ENCODE assay signal across 7 mouse cellular contexts in the genomic region with DNA sequence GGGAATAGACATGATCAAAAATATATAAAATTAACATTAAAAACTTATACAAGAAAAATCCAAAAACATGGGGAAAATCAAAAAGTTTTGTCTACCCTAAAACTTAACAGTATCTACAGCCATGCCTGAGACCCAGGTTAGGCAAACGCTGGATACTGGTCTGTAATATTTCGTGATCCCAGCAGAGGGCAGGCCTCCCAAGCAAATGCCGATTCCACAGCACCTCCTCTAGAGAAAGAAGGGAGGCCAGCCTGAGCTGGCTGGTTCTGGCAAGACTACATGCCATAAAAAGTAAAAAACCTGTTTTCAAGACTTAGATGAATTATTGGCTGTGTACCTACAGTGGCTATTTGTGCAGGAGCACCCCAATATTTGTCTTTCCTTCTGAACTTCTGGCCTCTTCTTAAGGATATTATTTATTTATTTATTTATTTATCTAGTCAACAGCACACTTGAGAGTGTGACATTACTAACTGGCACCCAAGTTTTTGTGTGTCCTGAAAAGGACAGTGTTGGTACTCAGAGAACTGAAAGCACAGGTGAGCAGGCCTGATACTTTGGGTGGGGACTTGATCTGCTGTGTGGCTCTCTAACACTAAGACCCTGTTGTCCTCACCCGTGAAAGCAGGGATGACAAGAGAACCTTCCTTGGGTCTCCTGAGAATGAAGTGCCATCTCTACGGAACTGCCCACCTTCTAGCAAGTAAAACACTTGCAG.
DNase-seq lines count a peak whose midpoint lies in the region; ATAC-seq and TF ChIP-seq lines count a peak whose summit lies in the region.

No protein-coding gene starts in this region.

- no peak for TF ChIP-seq POLR2A in spleen, adult 2 months (IDR thresholded peaks at IDR 0.05; ENCODE audit: low read depth, low read length)

- H3K27ac ChIP-seq in embryonic facial prominence, embryonic 10.5 days (replicated peaks): no peak overlapping the region
- no peak overlapping the region for H3K27ac ChIP-seq in limb, embryonic 12.5 days
- no peak overlapping the region for H3K27ac ChIP-seq in midbrain, embryonic 16.5 days (ENCODE audit: low read length)
- no peak overlapping the region for H3K27ac ChIP-seq in spleen, adult 2 months (ENCODE audit: insufficient read depth, low read length)

- peak; percentile 85 for ATAC-seq in limb, embryonic 12.5 days (ENCODE audit: insufficient number of reproducible peaks, insufficient read depth, low FRiP score, low TSS enrichment, low read depth)
- peak; percentile 96 for ATAC-seq in midbrain, embryonic 16.5 days

- peaks cover 8% of the 10 kb centered on the region for H3K4me1 ChIP-seq in embryonic facial prominence, embryonic 10.5 days
- H3K4me1 ChIP-seq in limb, embryonic 12.5 days (replicated peaks): peaks cover 9% of the 10 kb centered on the region; the same call in 1 of the 2 replicates
- no peaks in the 10 kb centered on the region for H3K4me1 ChIP-seq in midbrain, embryonic 16.5 days (ENCODE audit: control insufficient read depth, insufficient read depth, low read length)
- no peaks in the 10 kb centered on the region for H3K4me1 ChIP-seq in spleen, adult 2 months (ENCODE audit: control insufficient read depth, insufficient read depth, insufficient read length)

- H3K4me3 ChIP-seq in embryonic facial prominence, embryonic 10.5 days: no peak overlapping the region
- H3K4me3 ChIP-seq in limb, embryonic 12.5 days (replicated peaks): no peak overlapping the region
- no peak overlapping the region for H3K4me3 ChIP-seq in midbrain, embryonic 16.5 days (ENCODE audit: low read depth, low read length)
- H3K4me3 ChIP-seq in spleen, adult 2 months (ENCODE audit: extremely low read depth, insufficient read depth, insufficient read length): no peak overlapping the region

- H3K27me3 ChIP-seq in embryonic facial prominence, embryonic 10.5 days (replicated peaks; ENCODE audit: low read depth, poor library complexity, severe bottlenecking): no peaks in the 10 kb centered on the region
- no peaks in the 10 kb centered on the region for H3K27me3 ChIP-seq in limb, embryonic 12.5 days
- H3K27me3 ChIP-seq in midbrain, embryonic 16.5 days (ENCODE audit: control insufficient read depth, insufficient read depth, low read depth, low read length): no peaks in the 10 kb centered on the region
- H3K27me3 ChIP-seq in spleen, adult 2 months (ENCODE audit: control insufficient read depth, insufficient read depth, low read length): no peaks in the 10 kb centered on the region

- TF ChIP-seq CTCF in spleen, adult 2 months (IDR thresholded peaks at IDR 0.05; ENCODE audit: extremely low read depth, insufficient read depth, insufficient read length, insufficient replicate concordance): peak; percentile 81; the same call in 1 of the 2 replicates

- DNase-seq in adrenal gland, adult 8-10 months: peak; percentile 65
- DNase-seq in embryonic facial prominence, embryonic 10.5 days (ENCODE audit: low spot score): peak; percentile 80
- DNase-seq in heart, adult 11 months: peak; percentile 97
- peak; percentile 91 for DNase-seq in kidney, adult 9 months
- DNase-seq in spleen, adult 2 months (ENCODE audit: low read depth in 1 of 2, low spot score in 2 of 2): peak; percentile 28 to 71

- H3K9ac ChIP-seq in limb, embryonic 12.5 days (replicated peaks): no peak overlapping the region
- H3K9ac ChIP-seq in midbrain, embryonic 16.5 days (ENCODE audit: low read depth, low read length): no peak overlapping the region

- H3K36me3 ChIP-seq in embryonic facial prominence, embryonic 10.5 days (replicated peaks): no peaks in the 10 kb centered on the region
- no peaks in the 10 kb centered on the region for H3K36me3 ChIP-seq in limb, embryonic 12.5 days
- H3K36me3 ChIP-seq in midbrain, embryonic 16.5 days (ENCODE audit: control insufficient read depth, insufficient read depth, low read length): no peaks in the 10 kb centered on the region
- no peaks in the 10 kb centered on the region for H3K36me3 ChIP-seq in spleen, adult 2 months (ENCODE audit: control insufficient read depth, insufficient read depth, low read length)

- H3K4me2 ChIP-seq in limb, embryonic 12.5 days: no peak overlapping the region
- no peak overlapping the region for H3K4me2 ChIP-seq in midbrain, embryonic 16.5 days (ENCODE audit: low read length)

- WGBS in embryonic facial prominence, embryonic 10.5 days: 35% methylated on average over 5 of the region's 5 CpGs
- WGBS in limb, embryonic 12.5 days: 37% methylated on average over 5 of the region's 5 CpGs
- WGBS in midbrain, embryonic 16.5 days: 37% methylated on average over 5 of the region's 5 CpGs
- WGBS in spleen, adult 2 months: 36% methylated on average over 5 of the region's 5 CpGs

- no peaks in the 10 kb centered on the region for H3K9me3 ChIP-seq in embryonic facial prominence, embryonic 10.5 days
- H3K9me3 ChIP-seq in limb, embryonic 12.5 days: no peaks in the 10 kb centered on the region
- no peaks in the 10 kb centered on the region for H3K9me3 ChIP-seq in midbrain, embryonic 16.5 days (replicated peaks; ENCODE audit: control insufficient read depth, low read length, poor library complexity, severe bottlenecking)
